Mouse (Mus musculus) thymus, adult 2 months (tissue): ENCODE data around the gene Fras1.

Source experiments
- CTCF ChIP-seq: fragments of 200-500 bp; IDR thresholded peaks from 2 replicates; pipeline ENCODE4 v1.5.1; 2012; ENCODE audit warnings: mild to moderate bottlenecking, control low read depth, low read length, moderate library complexity, borderline replicate concordance; ENCODE audit not compliant: control insufficient read depth, poor library complexity, insufficient read depth; ENCODE audit errors: extremely low read depth
- POLR2A ChIP-seq: fragments of 200-500 bp; IDR thresholded peaks from 2 replicates; pipeline ENCODE4 v1.6.1; 2012; ENCODE audit warnings: mild to moderate bottlenecking, low read length, control low read depth, moderate library complexity; ENCODE audit not compliant: control insufficient read depth, poor library complexity, insufficient read depth; ENCODE audit errors: extremely low read depth

- TF ChIP-seq CTCF (no peak), POLR2A (no peak)
These were observed 139.6 kb downstream of the Fras1 start for GRCm38 (mm10) chr5:96513327-96513726.
